In the genomic region with DNA sequence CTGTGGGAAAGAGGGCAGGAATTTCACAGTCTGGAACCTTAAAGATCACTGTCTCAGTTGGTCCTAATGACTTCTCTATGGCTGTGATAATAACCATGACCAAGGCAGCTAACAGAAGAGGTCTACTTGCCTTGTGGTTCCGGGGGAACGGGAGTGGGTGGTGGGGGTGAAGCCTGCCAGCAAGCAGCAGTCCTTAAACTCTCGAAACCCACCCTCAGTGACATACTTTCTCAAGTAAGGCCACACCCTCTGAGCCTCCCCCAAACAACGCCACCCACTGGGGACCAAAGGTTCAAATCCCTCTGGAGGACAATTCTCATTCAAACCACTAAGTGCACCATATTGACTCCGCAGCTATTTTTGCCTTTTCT, we compare ENCODE assay signal across 23 mouse cellular contexts. TPM values are rescaled to one million over a fixed set of nuclear protein-coding genes. Genes with fewer than 3 reads are reported as not detected.
"Had no signal": no experiment of that assay in that cellular context is flagged by ENCODE, and none has a peak within 500 bp of the region (broad histone marks: within the 10 kb centered on the region; RNA-seq: fewer than 3 reads in every experiment).

No protein-coding gene starts in this region.

- H3K27me3 ChIP-seq: neural tube, embryonic 15.5 days; stomach, embryonic 15.5 days had no signal

- H3K27ac ChIP-seq: neural tube, embryonic 15.5 days; stomach, embryonic 15.5 days; stomach, postnatal 0 days had no signal

- H3K4me1 ChIP-seq: neural tube, embryonic 15.5 days; stomach, embryonic 15.5 days had no signal

- DNase-seq: retina, postnatal 1 day; right cerebral cortex, adult 18-20 months; right cerebral cortex, postnatal 14 days; right cerebral cortex, postnatal 25 days; right cerebral cortex, postnatal 4 days; spleen, adult 18-20 months; thymus, adult 18-20 months; thymus, adult 2 months; thymus, postnatal 14 days; thymus, postnatal 25 days; thymus, postnatal 36 days; thymus, postnatal 4 days had no signal

- H3K4me3 ChIP-seq: neural tube, embryonic 15.5 days; stomach, embryonic 15.5 days had no signal

RNA-seq across cellular contexts. Expression of a gene that starts 5.3 kb away (rescaled TPM):
- total RNA-seq: neutrophil, adult 5-6 weeks had no signal
- polyA plus RNA-seq: neural tube, embryonic 14.5 days; neural tube, embryonic 15.5 days; small intestine, adult 2 months; spleen, adult 2 months; stomach, embryonic 14.5 days; stomach, embryonic 15.5 days; stomach, embryonic 16.5 days; stomach, postnatal 0 days; thymus, adult 2 months; thymus, postnatal 0 days; urinary bladder, adult 2 months had no signal
